Mouse (Mus musculus) forebrain, postnatal 0 days (tissue): ENCODE measurements at regions not wholly inside any gene's neighbourhood (a gene's known extent, or its start where the extent isn't known, plus 50 kb on each side); places are given as distances from the start of the nearest gene placed in this dataset.

Source experiments
- ATAC-seq: fragments of 200-750 bp; cut with Nextera tagmentation; 2 replicates; pipeline ENCODE4 v1.8.0; 2017; ENCODE audit warnings: mild to moderate bottlenecking, moderate library complexity
- DNase-seq: peaks from one replicate; pipeline ENCODE4 v3.0.0-alpha.2; 2015
- H3K27ac ChIP-seq: fragments of 300-500 bp; sonication (generic); 2 replicates; pipeline ENCODE4 v1.5.1; 2014; ENCODE audit warnings: low read depth, mild to moderate bottlenecking, antibody characterized with exemption, low read length, moderate library complexity, mixed read lengths
- H3K27me3 ChIP-seq: fragments of 300-500 bp; sonication (generic); 2 replicates; pipeline ENCODE4 v1.6.1; 2014; ENCODE audit warnings: mild to moderate bottlenecking, low read length, mixed read lengths; ENCODE audit not compliant: insufficient read depth
- H3K36me3 ChIP-seq: fragments of 300-500 bp; sonication (generic); 2 replicates; pipeline ENCODE4 v1.6.1; 2014; ENCODE audit warnings: mild to moderate bottlenecking, moderate library complexity; ENCODE audit not compliant: insufficient read depth
- H3K4me1 ChIP-seq: fragments of 300-500 bp; sonication (generic); 2 replicates; pipeline ENCODE4 v1.6.1; 2014; ENCODE audit warnings: antibody characterized with exemption; ENCODE audit not compliant: insufficient read depth
- H3K4me2 ChIP-seq: fragments of 300-500 bp; sonication (generic); 2 replicates; pipeline ENCODE4 v1.6.1; 2014; ENCODE audit warnings: low read depth, mild to moderate bottlenecking, moderate library complexity
- H3K4me3 ChIP-seq: fragments of 300-500 bp; sonication (generic); 2 replicates; pipeline ENCODE4 v1.5.1; 2014; ENCODE audit warnings: low read depth, low read length, mixed read lengths
- H3K9ac ChIP-seq: fragments of 300-500 bp; sonication (generic); 2 replicates; pipeline ENCODE4 v1.6.1; 2014; ENCODE audit warnings: mild to moderate bottlenecking
- H3K9me3 ChIP-seq: fragments of 300-500 bp; sonication (generic); 2 replicates; pipeline ENCODE4 v1.6.1; 2016; ENCODE audit warnings: low read length
- CTCF ChIP-seq: sonication (generic); IDR thresholded peaks from 2 replicates; pipeline ENCODE4 v1.5.1; 2016; ENCODE audit warnings: antibody characterized with exemption, control low read depth, low read depth
- WGBS: fragments of 180-500 bp; shearing (Covaris S2); extraction: QIAGEN DNeasy Blood & Tissue Kit; methylation state at CpG from one replicate; pipeline ENCODE4 v1.1.7; 2014; 5-methylcytosine and 5-hydroxymethylcytosine counted together

DNA sequence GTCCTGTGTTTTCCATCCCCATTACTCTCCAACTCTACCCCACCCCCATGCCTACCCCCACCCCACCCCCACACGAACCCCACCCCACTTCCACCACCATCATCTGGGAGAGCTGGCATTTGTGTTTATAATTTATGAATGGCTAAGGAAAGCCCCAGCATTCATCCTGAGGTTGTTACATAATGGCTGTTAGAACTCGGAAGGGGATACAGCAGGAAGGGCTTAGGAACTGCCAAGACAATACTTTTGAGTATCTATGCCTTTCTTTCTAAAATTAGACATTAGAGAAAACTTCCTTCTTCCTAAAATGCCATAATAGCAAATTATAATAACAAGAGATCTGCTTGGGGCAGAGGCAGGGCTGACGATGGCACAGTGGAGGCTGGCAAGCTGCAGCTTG is 655.9 kb downstream of the Zfp706 start:
- no peak for DNase-seq
- WGBS: 24% methylated on average over 3 of the region's 3 CpGs
- no peak for ATAC-seq

DNA sequence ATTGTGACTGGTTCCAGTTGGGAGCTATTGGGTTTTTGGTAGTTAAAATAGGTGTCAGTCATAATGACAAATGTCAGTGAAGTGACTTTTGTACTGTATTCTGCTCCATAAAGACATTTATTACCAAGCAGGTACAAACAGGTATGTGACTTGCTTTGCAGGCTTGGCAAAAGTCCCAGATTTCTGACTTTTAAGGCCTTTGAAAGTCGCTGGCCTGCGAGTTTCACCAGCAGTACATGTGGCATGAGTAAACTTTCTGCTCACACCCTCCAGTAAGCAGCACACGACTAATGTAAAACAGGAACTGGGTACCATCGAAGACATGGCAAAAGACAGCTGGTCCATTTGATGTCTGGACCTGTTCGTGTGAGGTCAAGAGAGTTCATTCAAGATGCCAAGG is 659.2 kb downstream of the Zfp706 start:
- no peaks in the 10 kb centered on the region for H3K36me3 ChIP-seq
- no peaks in the 10 kb centered on the region for H3K9me3 ChIP-seq
- no peak overlapping the region for H3K4me3 ChIP-seq
- H3K27me3 ChIP-seq: no peaks in the 10 kb centered on the region
- 92% methylated on average over 5 of the region's 5 CpGs for whole genome bisulfite sequencing
- no peak for TF ChIP-seq CTCF
- ATAC-seq: no peak
- no peak overlapping the region for H3K9ac ChIP-seq
- DNase-seq: no peak
- no peaks in the 10 kb centered on the region for H3K4me1 ChIP-seq
- H3K27ac ChIP-seq: no peak overlapping the region
- H3K4me2 ChIP-seq: no peak overlapping the region

More for the DNA sequence above, 655.9 kb downstream of the Zfp706 start:
- Histone ChIP-seq H3K36me3 (no peaks in the 10 kb centered on the region), H3K9ac (no peak overlapping the region), H3K4me2 (no peak overlapping the region), H3K4me3 (no peak overlapping the region), H3K27ac (no peak overlapping the region), H3K27me3 (no peaks in the 10 kb centered on the region), H3K4me1 (no peaks in the 10 kb centered on the region), H3K9me3 (no peaks in the 10 kb centered on the region)
- no peak for TF ChIP-seq CTCF

DNA sequence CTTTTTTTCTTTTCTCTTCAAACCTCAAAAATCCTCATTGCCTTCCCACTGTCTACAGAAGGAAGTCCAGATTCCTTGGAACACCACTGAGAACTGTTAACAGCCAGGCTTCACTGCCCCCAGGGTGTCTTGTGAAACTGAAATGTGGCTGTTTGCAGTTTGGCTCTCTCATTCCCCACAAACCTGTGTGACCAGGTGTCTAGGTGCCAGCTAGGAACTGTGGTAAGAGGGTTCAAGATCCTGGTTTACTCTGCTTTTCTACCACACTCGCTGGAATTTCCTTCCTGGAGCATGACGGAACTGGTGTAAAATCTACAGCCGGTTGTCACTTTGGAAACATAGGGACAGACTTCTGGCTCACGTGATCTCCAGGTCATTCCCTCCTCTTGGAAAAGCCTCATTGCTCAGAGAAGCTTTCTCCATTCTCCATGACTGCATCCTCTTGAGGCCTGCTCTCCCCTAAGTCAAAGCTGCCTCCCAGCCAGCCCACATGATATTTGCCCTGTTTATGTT is 660.2 kb downstream of the Zfp706 start:
- H3K4me1 ChIP-seq: no peaks in the 10 kb centered on the region
- no peaks in the 10 kb centered on the region for H3K27me3 ChIP-seq
- no peaks in the 10 kb centered on the region for H3K9me3 ChIP-seq
- WGBS: 81% methylated on average over 4 of the region's 4 CpGs
- no peak for TF ChIP-seq CTCF
- no peak overlapping the region for H3K27ac ChIP-seq
- no peak overlapping the region for H3K9ac ChIP-seq
- ATAC-seq (no peak), DNase-seq (no peak)
- no peak overlapping the region for H3K4me3 ChIP-seq
- H3K4me2 ChIP-seq: no peak overlapping the region
- H3K36me3 ChIP-seq: no peaks in the 10 kb centered on the region

DNA sequence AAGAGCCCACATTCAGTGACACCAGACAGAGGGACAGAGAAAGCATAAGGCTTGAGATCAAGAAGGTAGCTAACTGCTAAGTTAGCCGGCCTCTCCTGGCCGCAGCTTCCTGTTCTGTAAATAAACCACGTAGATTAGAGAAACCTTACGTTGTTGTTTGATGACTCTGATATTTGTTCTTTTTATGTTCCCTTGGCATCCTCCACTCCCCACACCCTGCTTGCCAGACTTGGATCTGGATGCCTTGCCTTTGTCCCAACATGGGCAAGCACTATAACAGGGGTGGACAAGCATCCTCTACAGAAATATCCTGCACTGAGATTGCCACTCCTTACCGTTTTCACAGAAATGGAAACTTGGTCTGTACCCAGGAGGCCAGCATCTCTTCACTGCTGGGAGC is 661.4 kb downstream of the Zfp706 start:
- Histone ChIP-seq H3K4me3 (no peak overlapping the region), H3K27ac (no peak overlapping the region), H3K27me3 (no peaks in the 10 kb centered on the region), H3K4me2 (no peak overlapping the region), H3K9ac (no peak overlapping the region), H3K4me1 (no peaks in the 10 kb centered on the region), H3K36me3 (no peaks in the 10 kb centered on the region), H3K9me3 (no peaks in the 10 kb centered on the region)
- ATAC-seq (no peak), DNase-seq (no peak)
- no peak for TF ChIP-seq CTCF
- WGBS: 81% methylated on average over 5 of the region's 5 CpGs

DNA sequence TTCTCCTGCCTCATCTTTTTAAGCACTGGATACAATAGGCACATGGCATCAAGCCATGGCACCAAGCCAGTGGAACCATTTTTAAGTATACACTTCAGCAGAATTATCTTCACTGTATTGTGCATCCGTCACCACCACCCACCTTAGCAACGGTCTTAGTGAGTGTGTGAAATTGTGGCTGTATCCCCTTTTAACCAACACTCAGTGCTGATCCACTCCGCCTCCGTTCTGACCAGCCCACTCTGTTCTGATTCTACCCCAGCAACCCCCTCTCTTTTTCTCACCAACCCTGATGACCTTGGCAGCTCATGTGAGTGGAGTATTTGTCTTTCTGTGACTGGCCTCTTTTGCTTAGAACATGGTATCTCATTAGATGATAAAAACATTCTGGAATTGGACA is 662.2 kb downstream of the Zfp706 start:
- H3K4me1 ChIP-seq: no peaks in the 10 kb centered on the region
- no peak for TF ChIP-seq CTCF
- 50% methylated on average over 4 of the region's 4 CpGs for WGBS
- H3K4me3 ChIP-seq: no peak overlapping the region
- no peaks in the 10 kb centered on the region for H3K36me3 ChIP-seq
- H3K27me3 ChIP-seq: no peaks in the 10 kb centered on the region
- DNase-seq (peak; percentile 22), ATAC-seq (peak; percentile 51; the same call in 1 of the 2 replicates)
- no peak overlapping the region for H3K27ac ChIP-seq
- no peak overlapping the region for H3K9ac ChIP-seq
- H3K4me2 ChIP-seq: no peak overlapping the region
- no peaks in the 10 kb centered on the region for H3K9me3 ChIP-seq

DNA sequence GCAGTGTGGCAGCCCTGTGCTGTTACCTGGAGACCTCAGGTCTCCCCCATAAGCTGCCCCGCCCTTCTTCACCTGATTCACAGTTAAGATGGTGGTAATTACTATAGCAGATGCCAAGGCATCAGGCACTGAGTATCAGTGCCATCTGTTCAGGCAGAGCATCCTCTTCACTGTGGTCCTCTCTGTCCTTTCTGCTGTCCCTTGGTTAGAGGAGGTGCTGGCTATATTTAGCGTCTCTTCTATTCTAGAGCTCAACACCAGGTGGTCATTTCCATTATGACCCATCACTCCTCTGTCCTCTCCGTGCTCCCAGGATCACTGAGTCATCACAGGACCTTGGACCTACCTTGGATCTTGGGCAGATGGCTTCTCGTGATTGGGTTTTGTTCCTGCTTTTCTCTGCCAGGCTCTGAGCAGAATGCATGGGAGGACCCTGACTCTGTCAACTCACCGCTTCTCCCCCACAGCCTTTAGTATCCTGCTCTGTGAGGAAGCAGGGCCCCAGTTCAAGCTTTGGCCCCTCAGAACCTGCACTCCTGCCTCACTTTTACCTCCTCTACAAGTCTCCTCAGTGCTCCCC is 667.5 kb downstream of the Zfp706 start:
- 77% methylated on average over 5 of the region's 5 CpGs for WGBS
- ATAC-seq (no peak), DNase-seq (no peak)
- H3K4me3 ChIP-seq: no peak overlapping the region
- no peak overlapping the region for H3K4me2 ChIP-seq
- no peaks in the 10 kb centered on the region for H3K4me1 ChIP-seq
- H3K9me3 ChIP-seq: no peaks in the 10 kb centered on the region
- H3K9ac ChIP-seq: no peak overlapping the region
- no peaks in the 10 kb centered on the region for H3K27me3 ChIP-seq
- H3K36me3 ChIP-seq: no peaks in the 10 kb centered on the region
- TF ChIP-seq CTCF: no peak
- H3K27ac ChIP-seq: no peak overlapping the region

DNA sequence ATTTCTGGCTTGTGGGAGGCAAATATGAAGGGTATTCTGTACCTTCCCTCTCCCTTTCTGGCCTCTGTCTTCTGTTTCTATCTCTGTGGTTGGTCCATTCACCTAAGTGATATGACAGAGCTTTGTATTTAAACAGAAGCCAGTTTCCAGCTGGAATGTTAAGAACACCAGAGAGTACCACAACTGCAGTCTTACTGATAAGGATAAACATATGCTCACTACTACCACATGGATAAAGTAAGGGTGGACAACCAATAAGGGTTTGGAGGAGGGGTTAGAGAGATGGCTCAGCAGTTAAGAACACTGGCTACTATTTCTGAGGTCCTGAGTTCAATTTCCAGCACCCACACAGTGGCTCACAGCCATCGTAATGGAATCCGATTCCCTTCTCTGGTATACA is 668.8 kb downstream of the Zfp706 start:
- no peak for TF ChIP-seq CTCF
- Histone ChIP-seq H3K4me2 (no peak overlapping the region), H3K27me3 (no peaks in the 10 kb centered on the region)

More for the DNA sequence above, 668.8 kb downstream of the Zfp706 start:
- H3K27ac ChIP-seq: no peak overlapping the region
- 83% methylated on average over 2 of the region's 2 CpGs for WGBS
- no peaks in the 10 kb centered on the region for H3K9me3 ChIP-seq
- H3K36me3 ChIP-seq: no peaks in the 10 kb centered on the region
- no peak overlapping the region for H3K4me3 ChIP-seq
- no peak for DNase-seq
- no peak for ATAC-seq
- no peaks in the 10 kb centered on the region for H3K4me1 ChIP-seq
- H3K9ac ChIP-seq: no peak overlapping the region
